Mouse (Mus musculus): ENCODE data around the gene Arhgap28. TPM values are rescaled to one million over a fixed set of nuclear protein-coding genes. Genes with fewer than 3 reads are reported as not detected.
A peak's percentile ranks its signal among the peaks of the same experiment; 100 is the strongest.

Arhgap28 gene
- polyA plus RNA-seq, 1 experiment from 2014 or later, result 29.9 TPM

- Histone ChIP-seq H3K27ac (ENCODE audit: low read depth) (no peak overlapping the region), H3K9ac (ENCODE audit: low read length) (no peak overlapping the region), H3K27me3 (replicated peaks; ENCODE audit: control insufficient read depth, insufficient read depth, low read length) (no peaks in the 10 kb centered on the region), H3K4me1 (replicated peaks; ENCODE audit: control insufficient read depth, insufficient read depth, low read length) (0 out of 2 replicates have a peak, but pooled peaks cover 3% of the 10 kb centered on the region), H3K4me2 (ENCODE audit: low read length) (no peak overlapping the region), H3K36me3 (ENCODE audit: control insufficient read depth, insufficient read depth, low read length) (no peaks in the 10 kb centered on the region), H3K4me3 (ENCODE audit: low read depth, low read length) (no peak overlapping the region), H3K9me3 (ENCODE audit: control insufficient read depth, low read length) (no peaks in the 10 kb centered on the region)
- DNase-seq (ENCODE audit: low spot score) (no peak), ATAC-seq (replicated peaks; ENCODE audit: low FRiP score, low TSS enrichment, low read depth) (no peak)
- 87% methylated on average over 2 of the region's 2 CpGs for WGBS
These were observed 87.0 kb downstream of the Arhgap28 start for GRCm38 (mm10) chr17:67916901-67917300.

GRCm38 (mm10) chr17:67912640-67913039 is 91.3 kb downstream of the Arhgap28 start:
- Histone ChIP-seq H3K4me3 (ENCODE audit: low read depth, low read length) (no peak overlapping the region), H3K4me1 (replicated peaks; ENCODE audit: control insufficient read depth, insufficient read depth, low read length) (0 out of 2 replicates have a peak, but pooled peaks cover 3% of the 10 kb centered on the region), H3K36me3 (ENCODE audit: control insufficient read depth, insufficient read depth, low read length) (no peaks in the 10 kb centered on the region), H3K27me3 (replicated peaks; ENCODE audit: control insufficient read depth, insufficient read depth, low read length) (no peaks in the 10 kb centered on the region), H3K27ac (ENCODE audit: low read depth) (no peak overlapping the region), H3K4me2 (ENCODE audit: low read length) (no peak overlapping the region), H3K9me3 (ENCODE audit: control insufficient read depth, low read length) (no peaks in the 10 kb centered on the region), H3K9ac (ENCODE audit: low read length) (no peak overlapping the region)
- no peak for ATAC-seq (replicated peaks; ENCODE audit: low FRiP score, low TSS enrichment, low read depth)
- WGBS, result 51% methylated on average over 12 of the region's 12 CpGs
- DNase-seq (ENCODE audit: low spot score), result peak; percentile 70

- 84% methylated on average over 11 of the region's 11 CpGs for whole genome bisulfite sequencing
- H3K4me1 ChIP-seq (replicated peaks; ENCODE audit: control insufficient read depth, insufficient read depth, low read length), result 0 out of 2 replicates have a peak, but pooled peaks cover 3% of the 10 kb centered on the region
- DNase-seq (ENCODE audit: low spot score), result no peak
These were observed 91.9 kb downstream of the Arhgap28 start for GRCm38 (mm10) chr17:67912051-67912450.

GRCm38 (mm10) chr17:67908537-67908936 is 95.4 kb downstream of the Arhgap28 start:
- no peak for DNase-seq (ENCODE audit: low spot score)
- no peak for ATAC-seq (replicated peaks; ENCODE audit: low FRiP score, low TSS enrichment, low read depth)
- H3K27ac ChIP-seq (ENCODE audit: low read depth), result no peak overlapping the region
- H3K4me1 ChIP-seq (replicated peaks; ENCODE audit: control insufficient read depth, insufficient read depth, low read length), result 0 out of 2 replicates have a peak, but pooled peaks cover under 1% of the 10 kb centered on the region
- H3K27me3 ChIP-seq (replicated peaks; ENCODE audit: control insufficient read depth, insufficient read depth, low read length), result no peaks in the 10 kb centered on the region
- 80% methylated on average over 4 of the region's 4 CpGs for WGBS
- no peaks in the 10 kb centered on the region for H3K9me3 ChIP-seq (ENCODE audit: control insufficient read depth, low read length)
- no peaks in the 10 kb centered on the region for H3K36me3 ChIP-seq (ENCODE audit: control insufficient read depth, insufficient read depth, low read length)
- H3K4me3 ChIP-seq (ENCODE audit: low read depth, low read length), result no peak overlapping the region
- no peak overlapping the region for H3K4me2 ChIP-seq (ENCODE audit: low read length)
- no peak overlapping the region for H3K9ac ChIP-seq (ENCODE audit: low read length)

More at GRCm38 (mm10) chr17:67912051-67912450, 91.9 kb downstream of the Arhgap28 start:
- no peak overlapping the region for H3K4me3 ChIP-seq (ENCODE audit: low read depth, low read length)
- ATAC-seq (replicated peaks; ENCODE audit: low FRiP score, low TSS enrichment, low read depth), result no peak
- no peak overlapping the region for H3K9ac ChIP-seq (ENCODE audit: low read length)
- H3K4me2 ChIP-seq (ENCODE audit: low read length), result no peak overlapping the region
- no peaks in the 10 kb centered on the region for H3K9me3 ChIP-seq (ENCODE audit: control insufficient read depth, low read length)
- H3K36me3 ChIP-seq (ENCODE audit: control insufficient read depth, insufficient read depth, low read length), result no peaks in the 10 kb centered on the region
- no peak overlapping the region for H3K27ac ChIP-seq (ENCODE audit: low read depth)
- H3K27me3 ChIP-seq (replicated peaks; ENCODE audit: control insufficient read depth, insufficient read depth, low read length), result no peaks in the 10 kb centered on the region

GRCm38 (mm10) chr17:67908137-67908536 is 95.8 kb downstream of the Arhgap28 start:
- WGBS, result 78% methylated on average over 4 of the region's 4 CpGs
- 0 out of 2 replicates have a peak, but pooled peaks have one; percentile 44 for ATAC-seq (replicated peaks; ENCODE audit: low FRiP score, low TSS enrichment, low read depth)

GRCm38 (mm10) chr17:67907532-67908054 is 96.3 kb downstream of the Arhgap28 start:
- Histone ChIP-seq H3K4me1 (replicated peaks; ENCODE audit: control insufficient read depth, insufficient read depth, low read length) (no peaks in the 10 kb centered on the region), H3K27me3 (replicated peaks; ENCODE audit: control insufficient read depth, insufficient read depth, low read length) (no peaks in the 10 kb centered on the region), H3K36me3 (ENCODE audit: control insufficient read depth, insufficient read depth, low read length) (no peaks in the 10 kb centered on the region), H3K9ac (ENCODE audit: low read length) (no peak overlapping the region), H3K9me3 (ENCODE audit: control insufficient read depth, low read length) (no peaks in the 10 kb centered on the region), H3K27ac (ENCODE audit: low read depth) (no peak overlapping the region), H3K4me3 (ENCODE audit: low read depth, low read length) (no peak overlapping the region), H3K4me2 (ENCODE audit: low read length) (no peak overlapping the region)
- ATAC-seq (replicated peaks; ENCODE audit: low FRiP score, low TSS enrichment, low read depth) (no peak), DNase-seq (ENCODE audit: low spot score) (no peak)
- 73% methylated on average over 10 of the region's 10 CpGs for WGBS

More at GRCm38 (mm10) chr17:67908137-67908536, 95.8 kb downstream of the Arhgap28 start:
- Histone ChIP-seq H3K4me3 (ENCODE audit: low read depth, low read length) (no peak overlapping the region), H3K9me3 (ENCODE audit: control insufficient read depth, low read length) (no peaks in the 10 kb centered on the region), H3K27me3 (replicated peaks; ENCODE audit: control insufficient read depth, insufficient read depth, low read length) (no peaks in the 10 kb centered on the region), H3K4me2 (ENCODE audit: low read length) (no peak overlapping the region), H3K27ac (ENCODE audit: low read depth) (no peak overlapping the region), H3K4me1 (replicated peaks; ENCODE audit: control insufficient read depth, insufficient read depth, low read length) (no peaks in the 10 kb centered on the region), H3K9ac (ENCODE audit: low read length) (no peak overlapping the region), H3K36me3 (ENCODE audit: control insufficient read depth, insufficient read depth, low read length) (no peaks in the 10 kb centered on the region)
- DNase-seq (ENCODE audit: low spot score), result no peak

- H3K27ac ChIP-seq (ENCODE audit: low read depth), result no peak overlapping the region
- no peak overlapping the region for H3K9ac ChIP-seq (ENCODE audit: low read length)
- no peaks in the 10 kb centered on the region for H3K9me3 ChIP-seq (ENCODE audit: control insufficient read depth, low read length)
- H3K4me2 ChIP-seq (ENCODE audit: low read length), result no peak overlapping the region
- no peaks in the 10 kb centered on the region for H3K36me3 ChIP-seq (ENCODE audit: control insufficient read depth, insufficient read depth, low read length)
- no peaks in the 10 kb centered on the region for H3K4me1 ChIP-seq (replicated peaks; ENCODE audit: control insufficient read depth, insufficient read depth, low read length)
- no peaks in the 10 kb centered on the region for H3K27me3 ChIP-seq (replicated peaks; ENCODE audit: control insufficient read depth, insufficient read depth, low read length)
- H3K4me3 ChIP-seq (ENCODE audit: low read depth, low read length), result no peak overlapping the region
- no peak for ATAC-seq (replicated peaks; ENCODE audit: low FRiP score, low TSS enrichment, low read depth)
- 74% methylated on average over 3 of the region's 3 CpGs for WGBS
- DNase-seq (ENCODE audit: low spot score), result no peak
These were observed 97.7 kb downstream of the Arhgap28 start for GRCm38 (mm10) chr17:67906236-67906635.

GRCm38 (mm10) chr17:67904315-67904944 is 99.5 kb downstream of the Arhgap28 start:
- no peaks in the 10 kb centered on the region for H3K9me3 ChIP-seq (ENCODE audit: control insufficient read depth, low read length)
- no peak overlapping the region for H3K9ac ChIP-seq (ENCODE audit: low read length)
- no peak overlapping the region for H3K4me3 ChIP-seq (ENCODE audit: low read depth, low read length)
- no peaks in the 10 kb centered on the region for H3K4me1 ChIP-seq (replicated peaks; ENCODE audit: control insufficient read depth, insufficient read depth, low read length)
- H3K27ac ChIP-seq (ENCODE audit: low read depth), result no peak overlapping the region
- no peak overlapping the region for H3K4me2 ChIP-seq (ENCODE audit: low read length)
- no peaks in the 10 kb centered on the region for H3K27me3 ChIP-seq (replicated peaks; ENCODE audit: control insufficient read depth, insufficient read depth, low read length)
- 81% methylated on average over 14 of the region's 14 CpGs for WGBS
- peaks cover 4% of the 10 kb centered on the region; the same call in 1 of the 2 replicates for H3K36me3 ChIP-seq (ENCODE audit: control insufficient read depth, insufficient read depth, low read length)
- no peak for DNase-seq (ENCODE audit: low spot score)
- no peak for ATAC-seq (replicated peaks; ENCODE audit: low FRiP score, low TSS enrichment, low read depth)

- Histone ChIP-seq H3K4me2 (ENCODE audit: low read length) (no peak overlapping the region), H3K36me3 (ENCODE audit: control insufficient read depth, insufficient read depth, low read length) (peaks cover 4% of the 10 kb centered on the region; the same call in 1 of the 2 replicates), H3K4me1 (replicated peaks; ENCODE audit: control insufficient read depth, insufficient read depth, low read length) (no peaks in the 10 kb centered on the region), H3K4me3 (ENCODE audit: low read depth, low read length) (no peak overlapping the region), H3K27me3 (replicated peaks; ENCODE audit: control insufficient read depth, insufficient read depth, low read length) (no peaks in the 10 kb centered on the region), H3K9ac (ENCODE audit: low read length) (no peak overlapping the region), H3K27ac (ENCODE audit: low read depth) (no peak overlapping the region), H3K9me3 (ENCODE audit: control insufficient read depth, low read length) (no peaks in the 10 kb centered on the region)
- WGBS, result 94% methylated on average over 4 of the region's 4 CpGs
- ATAC-seq (replicated peaks; ENCODE audit: low FRiP score, low TSS enrichment, low read depth) (no peak), DNase-seq (ENCODE audit: low spot score) (no peak)
These were observed 101.1 kb downstream of the Arhgap28 start for GRCm38 (mm10) chr17:67902847-67903246.

Data from intestine, embryonic 14.5 days (tissue).